Mouse (Mus musculus) hematopoietic multipotent progenitor cell, adult 10-12 weeks (in vitro differentiated cells): Measurements from ENCODE around the gene Cttnbp2nl. TPM values are rescaled to one million over a fixed set of nuclear protein-coding genes. Genes with fewer than 3 reads are reported as not detected.

ENCODE experiments used
- polyA plus RNA-seq: library from polyadenylated mRNA; stranded (reverse); fragments of >175 nt; gene quantifications from 2 replicates; pipeline ENCODE4 v1.2.3, GENCODE M21; 2012; ENCODE audit warnings: low replicate concordance

Cttnbp2nl gene
- 1.1 and 4.1 TPM in 2 replicates for polyA plus RNA-seq

GRCm38 (mm10) chr3:105052937-105053697, at the start of gene Cttnbp2nl:
TSS of gene Cttnbp2nl (minus strand) at chr3:105053146.

GRCm38 (mm10) chr3:105066544-105066943, 13.6 kb upstream of the Cttnbp2nl start, which contains the start of gene 4930564D02Rik:
TSS of gene 4930564D02Rik (plus strand) at chr3:105066844.

GRCm38 (mm10) chr3:104961066-104962059, 91.6 kb downstream of the Cttnbp2nl start, which contains the start of gene Wnt2b:
TSS of gene Wnt2b (minus strand) at chr3:104961921.

Other genes starting within 250 kb of the Cttnbp2nl start
- 37.0 and 47.0 TPM in 2 replicates for gene Mov10, start 234.6 kb downstream of the Cttnbp2nl start, polyA plus RNA-seq
- 6.3 and 6.4 TPM in 2 replicates for gene St7l, start 189.1 kb downstream of the Cttnbp2nl start, polyA plus RNA-seq
- gene Capza1, start 188.6 kb downstream of the Cttnbp2nl start, polyA plus RNA-seq, result 19.4 and 21.4 TPM in 2 replicates
- gene Wnt2b, start 91.2 kb downstream of the Cttnbp2nl start, polyA plus RNA-seq, result 0.03 TPM in 1 of 2 replicates, not detected in the other
- not detected in 2 replicates for gene 4930564D02Rik, start 13.7 kb upstream of the Cttnbp2nl start, polyA plus RNA-seq